Mouse (Mus musculus) forebrain, embryonic 16.5 days (tissue): ENCODE measurements at regions not wholly inside any gene's neighbourhood (a gene's known extent, or its start where the extent isn't known, plus 50 kb on each side); places are given as distances from the start of the nearest gene placed in this dataset.

Experiments
- ATAC-seq: fragments of 200-750 bp; cut with Nextera tagmentation; 2 replicates; pipeline ENCODE4 v1.8.0; 2017; ENCODE audit warnings: mild to moderate bottlenecking, moderate library complexity
- H3K27ac ChIP-seq: fragments of 300-500 bp; sonication (generic); 2 replicates; pipeline ENCODE4 v1.5.1; 2014; ENCODE audit warnings: low read length, control low read depth
- H3K27me3 ChIP-seq: fragments of 300-500 bp; sonication (generic); replicated peaks from 2 replicates; pipeline ENCODE4 v1.6.1; 2014; ENCODE audit warnings: low read length; ENCODE audit not compliant: control insufficient read depth, insufficient read depth
- H3K36me3 ChIP-seq: fragments of 300-500 bp; sonication (generic); 2 replicates; pipeline ENCODE4 v1.6.1; 2014; ENCODE audit not compliant: control insufficient read depth, insufficient read depth
- H3K4me1 ChIP-seq: fragments of 300-500 bp; sonication (generic); replicated peaks from 2 replicates; pipeline ENCODE4 v1.6.1; 2014; ENCODE audit warnings: low read length; ENCODE audit not compliant: control insufficient read depth, insufficient read depth
- H3K4me2 ChIP-seq: fragments of 300-500 bp; sonication (generic); 2 replicates; pipeline ENCODE4 v1.6.1; 2014; ENCODE audit warnings: mild to moderate bottlenecking, low read length, control low read depth
- H3K4me3 ChIP-seq: fragments of 300-500 bp; sonication (generic); replicated peaks from 2 replicates; pipeline ENCODE4 v1.5.1; 2014; ENCODE audit warnings: mild to moderate bottlenecking, low read length, control low read depth
- H3K9ac ChIP-seq: fragments of 300-500 bp; sonication (generic); replicated peaks from 2 replicates; pipeline ENCODE4 v1.6.1; 2014; ENCODE audit warnings: low read depth, low read length, control low read depth
- H3K9me3 ChIP-seq: fragments of 300-500 bp; sonication (generic); 2 replicates; pipeline ENCODE4 v1.6.1; 2016; ENCODE audit warnings: low read length; ENCODE audit not compliant: control insufficient read depth
- WGBS: fragments of 180-500 bp; shearing (Covaris S2); extraction: QIAGEN DNeasy Blood & Tissue Kit; methylation state at CpG from one replicate; pipeline ENCODE4 v1.1.7; 2014; 5-methylcytosine and 5-hydroxymethylcytosine counted together

GRCm38 (mm10) chr2:40258207-40258606, 1032.0 kb upstream of the Ppp6c start:
- Histone ChIP-seq H3K4me3 (no peak overlapping the region), H3K4me1 (no peaks in the 10 kb centered on the region), H3K27me3 (no peaks in the 10 kb centered on the region), H3K27ac (no peak overlapping the region), H3K9me3 (no peaks in the 10 kb centered on the region), H3K36me3 (no peaks in the 10 kb centered on the region), H3K9ac (no peak overlapping the region), H3K4me2 (no peak overlapping the region)
- ATAC-seq = no peak

- H3K4me3 ChIP-seq = no peak overlapping the region
- H3K9me3 ChIP-seq = no peaks in the 10 kb centered on the region
- no peak for ATAC-seq
- no peak overlapping the region for H3K4me2 ChIP-seq
- H3K27me3 ChIP-seq = no peaks in the 10 kb centered on the region
- H3K36me3 ChIP-seq = no peaks in the 10 kb centered on the region
- 57% methylated on average over 1 of the region's 1 CpGs for whole genome bisulfite sequencing
- H3K9ac ChIP-seq = no peak overlapping the region
- no peak overlapping the region for H3K27ac ChIP-seq
- H3K4me1 ChIP-seq = no peaks in the 10 kb centered on the region
These were observed 1023.5 kb upstream of the Ppp6c start for GRCm38 (mm10) chr2:40249639-40250332.

GRCm38 (mm10) chr2:40223708-40224107, 997.5 kb upstream of the Ppp6c start:
- no peaks in the 10 kb centered on the region for H3K9me3 ChIP-seq
- WGBS = 37% methylated on average over 1 of the region's 1 CpGs
- no peak overlapping the region for H3K9ac ChIP-seq
- no peaks in the 10 kb centered on the region for H3K27me3 ChIP-seq
- H3K4me3 ChIP-seq = no peak overlapping the region
- no peaks in the 10 kb centered on the region for H3K36me3 ChIP-seq
- H3K4me1 ChIP-seq = no peaks in the 10 kb centered on the region
- H3K4me2 ChIP-seq = no peak overlapping the region
- ATAC-seq = peak; percentile 64
- H3K27ac ChIP-seq = no peak overlapping the region

- no peaks in the 10 kb centered on the region for H3K4me1 ChIP-seq
- H3K27me3 ChIP-seq = no peaks in the 10 kb centered on the region
- peak; percentile 96 for ATAC-seq
- H3K27ac ChIP-seq = no peak overlapping the region
- no peak overlapping the region for H3K9ac ChIP-seq
- no peaks in the 10 kb centered on the region for H3K36me3 ChIP-seq
- H3K9me3 ChIP-seq = no peaks in the 10 kb centered on the region
- H3K4me2 ChIP-seq = no peak overlapping the region
- no peak overlapping the region for H3K4me3 ChIP-seq
These were observed 997.0 kb upstream of the Ppp6c start for GRCm38 (mm10) chr2:40223259-40223658.
